Mouse (Mus musculus) lung, embryonic 16.5 days (tissue): ENCODE measurements around the gene Wdr24. TPM values are rescaled to one million over a fixed set of nuclear protein-coding genes. Genes with fewer than 3 reads are reported as not detected.

ENCODE experiments used
- ATAC-seq: fragments of 200-750 bp; cut with Nextera tagmentation; 2 replicates; pipeline ENCODE4 v1.8.0; 2017; ENCODE audit warnings: low read depth, mild to moderate bottlenecking, moderate library complexity
- H3K27ac ChIP-seq: fragments of 300-500 bp; sonication (generic); 2 replicates; pipeline ENCODE4 v1.5.1; 2014; ENCODE audit warnings: mild to moderate bottlenecking, control low read depth, low read length
- H3K27me3 ChIP-seq: fragments of 300-500 bp; sonication (generic); 2 replicates; pipeline ENCODE4 v1.6.1; 2014; ENCODE audit warnings: low read depth, low read length, mixed read lengths; ENCODE audit not compliant: control insufficient read depth, insufficient read depth
- H3K36me3 ChIP-seq: fragments of 300-500 bp; sonication (generic); 2 replicates; pipeline ENCODE4 v1.6.1; 2014; ENCODE audit warnings: low read length; ENCODE audit not compliant: control insufficient read depth, insufficient read depth
- H3K4me1 ChIP-seq: fragments of 300-500 bp; sonication (generic); replicated peaks from 2 replicates; pipeline ENCODE4 v1.6.1; 2014; ENCODE audit warnings: low read length, mixed read lengths; ENCODE audit not compliant: control insufficient read depth, insufficient read depth
- H3K4me2 ChIP-seq: fragments of 300-500 bp; sonication (generic); 2 replicates; pipeline ENCODE4 v1.6.1; 2014; ENCODE audit warnings: low read depth, low read length, control low read depth
- H3K4me3 ChIP-seq: fragments of 300-500 bp; sonication (generic); 2 replicates; pipeline ENCODE4 v1.5.1; 2014; ENCODE audit warnings: mild to moderate bottlenecking, low read length, control low read depth
- H3K9ac ChIP-seq: fragments of 300-500 bp; sonication (generic); 2 replicates; pipeline ENCODE4 v1.6.1; 2014; ENCODE audit warnings: low read length, control low read depth
- H3K9me3 ChIP-seq: fragments of 300-500 bp; sonication (generic); 2 replicates; pipeline ENCODE4 v1.6.1; 2016; ENCODE audit warnings: low read length; ENCODE audit not compliant: control insufficient read depth
- WGBS: fragments of 180-500 bp; shearing (Covaris S2); extraction: QIAGEN DNeasy Blood & Tissue Kit; methylation state at CpG from one replicate; pipeline ENCODE4 v1.1.7; 2014; 5-methylcytosine and 5-hydroxymethylcytosine counted together
- polyA plus RNA-seq: library from polyadenylated mRNA; unstranded; fragments of >200 nt; fragmentation: Nextera tagmentation; extraction: Ambion mirVana; gene quantifications from 2 replicates; pipeline ENCODE4 v1.2.1, GENCODE M21; 2015

Wdr24 gene
- polyA plus RNA-seq, 1 experiment from 2014 or later = 28.5 TPM

- peak within 1 kb of the TSS; percentile 85 for H3K9ac ChIP-seq
- H3K9me3 ChIP-seq = no peaks in the 10 kb centered on the region
- H3K4me2 ChIP-seq = peak within 1 kb of the TSS; percentile 84
- WGBS = 0% methylated on average over 32 of the region's 32 CpGs
- peaks cover 44% of the 10 kb centered on the region for H3K4me1 ChIP-seq
- peaks cover 14% of the 10 kb centered on the region for H3K36me3 ChIP-seq
- no peaks in the 10 kb centered on the region for H3K27me3 ChIP-seq
- peak within 1 kb of the TSS; percentile 92 for H3K27ac ChIP-seq
- ATAC-seq = peak; percentile 23
- H3K4me3 ChIP-seq = peak within 1 kb of the TSS; percentile 72
Observed at GRCm38 (mm10) chr17:25828712-25829557, 5.5 kb downstream of the Wdr24 start, which contains the start of gene Jmjd8. TSS of gene Jmjd8 (plus strand) at chr17:25828867.

- Histone ChIP-seq H3K4me2 (peak overlapping the region; percentile 84), H3K9me3 (no peaks in the 10 kb centered on the region), H3K4me3 (peak overlapping the region; percentile 72), H3K27ac (peak overlapping the region; percentile 92), H3K36me3 (peaks cover 14% of the 10 kb centered on the region), H3K9ac (peak overlapping the region; percentile 85), H3K4me1 (peaks cover 44% of the 10 kb centered on the region), H3K27me3 (no peaks in the 10 kb centered on the region)
- 32% methylated on average over 8 of the region's 8 CpGs for WGBS
- ATAC-seq = no peak
Observed at GRCm38 (mm10) chr17:25829558-25830017, 6.2 kb downstream of the Wdr24 start.

DNA sequence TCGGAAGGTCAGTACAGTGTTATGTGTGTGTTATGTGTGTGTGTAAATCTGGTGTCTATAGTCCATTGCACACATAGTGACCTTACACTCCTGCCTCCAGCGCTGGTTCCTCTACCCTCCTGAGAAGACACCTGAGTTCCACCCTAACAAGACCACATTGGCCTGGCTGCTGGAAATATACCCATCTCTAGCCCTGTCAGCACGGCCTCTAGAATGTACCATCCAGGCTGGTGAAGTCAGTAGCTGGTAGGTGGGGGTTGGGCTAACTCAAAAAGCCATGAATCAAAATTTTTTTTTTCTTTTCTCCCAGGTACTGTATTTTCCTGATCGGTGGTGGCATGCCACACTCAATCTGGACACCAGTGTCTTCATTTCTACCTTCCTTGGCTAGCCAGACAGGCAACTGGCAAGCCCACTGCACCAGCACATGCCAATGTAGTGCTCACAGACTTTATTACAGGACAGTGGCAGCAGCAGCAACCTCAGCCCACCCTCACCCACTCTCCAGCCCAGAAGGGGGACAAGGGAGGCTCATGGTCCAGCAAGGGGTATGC is 6.8 kb downstream of the Wdr24 start:
- 82% methylated on average over 4 of the region's 4 CpGs for WGBS
- peaks cover 45% of the 10 kb centered on the region for H3K4me1 ChIP-seq
- no peak overlapping the region for H3K9ac ChIP-seq
- H3K4me3 ChIP-seq = no peak overlapping the region
- H3K27me3 ChIP-seq = no peaks in the 10 kb centered on the region
- peaks cover 14% of the 10 kb centered on the region for H3K36me3 ChIP-seq
- H3K4me2 ChIP-seq = no peak overlapping the region
- no peak overlapping the region for H3K27ac ChIP-seq
- ATAC-seq = no peak
- no peaks in the 10 kb centered on the region for H3K9me3 ChIP-seq

- H3K9ac ChIP-seq = no peak overlapping the region
- H3K4me1 ChIP-seq = peaks cover 51% of the 10 kb centered on the region
- 81% methylated on average over 14 of the region's 14 CpGs for WGBS
- peak overlapping the region; percentile 85; the same call in 1 of the 2 replicates for H3K4me3 ChIP-seq
- H3K36me3 ChIP-seq = peaks cover 14% of the 10 kb centered on the region
- H3K27me3 ChIP-seq = no peaks in the 10 kb centered on the region
- no peaks in the 10 kb centered on the region for H3K9me3 ChIP-seq
- no peak overlapping the region for H3K27ac ChIP-seq
- peak overlapping the region; percentile 91 for H3K4me2 ChIP-seq
- no peak for ATAC-seq
Observed at GRCm38 (mm10) chr17:25830806-25831431, 7.5 kb downstream of the Wdr24 start.

DNA sequence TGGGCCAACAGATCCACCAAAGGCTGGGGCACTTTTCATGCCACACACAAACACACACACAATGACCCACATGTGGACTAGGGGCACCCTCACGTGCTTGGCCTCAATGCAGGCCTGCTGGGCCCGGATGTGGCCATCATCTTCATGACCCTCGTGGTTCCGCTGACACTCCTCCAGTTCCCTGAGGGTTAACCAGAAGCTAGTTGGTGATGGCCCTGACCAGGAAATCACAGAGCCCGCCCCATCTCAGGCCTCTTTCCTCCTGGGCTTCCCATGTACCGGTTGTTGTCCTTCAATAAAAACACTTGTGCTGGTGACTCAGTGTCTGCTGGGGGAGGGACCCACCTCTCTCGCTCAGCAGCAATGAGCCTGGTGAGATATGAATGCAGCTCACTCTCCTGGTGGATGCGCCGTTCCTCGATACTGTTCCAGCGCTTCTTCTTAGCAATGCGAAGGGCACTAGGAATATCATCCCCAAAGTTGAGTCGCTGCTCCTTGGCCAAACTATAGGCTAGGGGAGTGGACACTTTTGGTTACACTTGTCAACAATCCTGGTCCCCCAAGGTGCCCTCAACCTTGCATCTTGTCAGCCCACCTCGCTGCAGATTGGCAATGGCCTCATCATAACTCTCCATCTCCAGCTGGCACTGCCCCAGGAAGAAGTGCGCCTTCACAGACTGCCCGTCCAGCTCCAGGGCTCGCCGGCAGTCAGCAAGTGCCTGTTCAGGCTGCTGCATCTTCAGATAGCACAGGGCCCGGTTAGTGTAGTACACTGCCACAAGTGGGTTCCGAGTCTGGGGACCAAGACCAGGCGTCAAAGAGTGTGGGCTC is 8.2 kb downstream of the Wdr24 start:
- Histone ChIP-seq H3K27ac (peak overlapping the region; percentile 89), H3K4me3 (peak overlapping the region; percentile 85), H3K4me2 (peak overlapping the region; percentile 91), H3K9me3 (no peaks in the 10 kb centered on the region), H3K36me3 (peaks cover 14% of the 10 kb centered on the region), H3K4me1 (peaks cover 57% of the 10 kb centered on the region), H3K27me3 (no peaks in the 10 kb centered on the region), H3K9ac (peak overlapping the region; percentile 90)
- 46% methylated on average over 21 of the region's 21 CpGs for WGBS
- no peak for ATAC-seq

GRCm38 (mm10) chr17:25832436-25833290 is 9.2 kb downstream of the Wdr24 start:
- peak; percentile 93 for ATAC-seq
- peak overlapping the region; percentile 90 for H3K9ac ChIP-seq
- H3K4me1 ChIP-seq = peaks cover 64% of the 10 kb centered on the region
- peak overlapping the region; percentile 91 for H3K4me2 ChIP-seq
- under 1% methylated on average over 75 of the region's 77 CpGs for WGBS
- peaks cover 14% of the 10 kb centered on the region for H3K36me3 ChIP-seq
- H3K27me3 ChIP-seq = no peaks in the 10 kb centered on the region
- no peaks in the 10 kb centered on the region for H3K9me3 ChIP-seq
- H3K27ac ChIP-seq = peak overlapping the region; percentile 93
- H3K4me3 ChIP-seq = peak overlapping the region; percentile 85

- peaks cover 62% of the 10 kb centered on the region for H3K4me1 ChIP-seq
Observed at GRCm38 (mm10) chr17:25833291-25833663, 9.8 kb downstream of the Wdr24 start, which contains the start of gene Stub1. TSS of gene Stub1 (minus strand) at chr17:25833404.

GRCm38 (mm10) chr17:25833961-25834594 is 10.7 kb downstream of the Wdr24 start:
- ATAC-seq = no peak
- H3K4me3 ChIP-seq = peak overlapping the region; percentile 85
- no peaks in the 10 kb centered on the region for H3K9me3 ChIP-seq
- H3K9ac ChIP-seq = peak overlapping the region; percentile 85
- peaks cover 18% of the 10 kb centered on the region for H3K36me3 ChIP-seq
- no peaks in the 10 kb centered on the region for H3K27me3 ChIP-seq
- H3K4me1 ChIP-seq = peaks cover 59% of the 10 kb centered on the region
- 10% methylated on average over 6 of the region's 6 CpGs for WGBS
- peak overlapping the region; percentile 80 for H3K4me2 ChIP-seq
- peak overlapping the region; percentile 93 for H3K27ac ChIP-seq

More at GRCm38 (mm10) chr17:25833291-25833663, 9.8 kb downstream of the Wdr24 start, which contains the start of gene Stub1:
- H3K9me3 ChIP-seq = no peaks in the 10 kb centered on the region
- H3K36me3 ChIP-seq = peaks cover 16% of the 10 kb centered on the region
- under 1% methylated on average over 24 of the region's 24 CpGs for WGBS
- H3K4me3 ChIP-seq = peak within 1 kb of the TSS; percentile 85
- peak within 1 kb of the TSS; percentile 93 for H3K27ac ChIP-seq
- peak within 1 kb of the TSS; percentile 91 for H3K4me2 ChIP-seq
- H3K9ac ChIP-seq = peak within 1 kb of the TSS; percentile 90
- no peaks in the 10 kb centered on the region for H3K27me3 ChIP-seq
- peak; percentile 75 for ATAC-seq
